Mouse (Mus musculus) stomach, embryonic 14.5 days (tissue): ENCODE results near the gene Tardbp. TPM values are rescaled to one million over a fixed set of nuclear protein-coding genes. Genes with fewer than 3 reads are reported as not detected.

Experiments used
- ATAC-seq: fragments of 200-750 bp; cut with Nextera tagmentation; 2 replicates; pipeline ENCODE4 v1.8.0; 2017; ENCODE audit warnings: low read depth, moderate TSS enrichment; ENCODE audit not compliant: insufficient number of reproducible peaks, insufficient read depth, low FRiP score
- H3K27ac ChIP-seq: fragments of 300-500 bp; sonication (generic); 2 replicates; pipeline ENCODE4 v1.5.1; 2014; ENCODE audit warnings: mild to moderate bottlenecking, low read length, moderate library complexity, mixed read lengths
- H3K27me3 ChIP-seq: fragments of 300-500 bp; sonication (generic); 2 replicates; pipeline ENCODE4 v1.6.1; 2014; ENCODE audit warnings: low read length, control low read depth, mixed read lengths; ENCODE audit not compliant: control insufficient read depth, insufficient read depth
- H3K36me3 ChIP-seq: fragments of 300-500 bp; sonication (generic); 2 replicates; pipeline ENCODE4 v1.6.1; 2014; ENCODE audit warnings: mild to moderate bottlenecking, control low read depth, low read length, moderate library complexity, mixed read lengths; ENCODE audit not compliant: control insufficient read depth, insufficient read depth
- H3K4me1 ChIP-seq: fragments of 300-500 bp; sonication (generic); 2 replicates; pipeline ENCODE4 v1.6.1; 2014; ENCODE audit warnings: low read length, control low read depth, mixed read lengths; ENCODE audit not compliant: control insufficient read depth, insufficient read depth
- H3K4me2 ChIP-seq: fragments of 300-500 bp; sonication (generic); replicated peaks from 2 replicates; pipeline ENCODE4 v1.6.1; 2014; ENCODE audit warnings: low read depth, low read length, control low read depth
- H3K4me3 ChIP-seq: fragments of 300-500 bp; sonication (generic); 2 replicates; pipeline ENCODE4 v1.5.1; 2014; ENCODE audit warnings: low read depth, low read length, control low read depth
- H3K9ac ChIP-seq: fragments of 300-500 bp; sonication (generic); replicated peaks from 2 replicates; pipeline ENCODE4 v1.6.1; 2014; ENCODE audit warnings: low read depth, mild to moderate bottlenecking, control low read depth, low read length, moderate library complexity, mixed read lengths
- H3K9me3 ChIP-seq: fragments of 300-500 bp; sonication (generic); 2 replicates; pipeline ENCODE4 v1.6.1; 2016; ENCODE audit warnings: low read depth, low read length, control low read depth; ENCODE audit not compliant: control insufficient read depth
- WGBS: fragments of 180-500 bp; shearing (Covaris S2); extraction: QIAGEN DNeasy Blood & Tissue Kit; methylation state at CpG from one replicate; pipeline ENCODE4 v1.1.7; 2014; 5-methylcytosine and 5-hydroxymethylcytosine counted together
- polyA plus RNA-seq: library from polyadenylated mRNA; unstranded; fragments of >200 nt; fragmentation: Nextera tagmentation; extraction: Ambion mirVana; gene quantifications from 2 replicates; pipeline ENCODE4 v1.2.1, GENCODE M21; 2014

Gene Tardbp
- polyA plus RNA-seq, 1 experiment from 2014 or later: 154 TPM

DNA sequence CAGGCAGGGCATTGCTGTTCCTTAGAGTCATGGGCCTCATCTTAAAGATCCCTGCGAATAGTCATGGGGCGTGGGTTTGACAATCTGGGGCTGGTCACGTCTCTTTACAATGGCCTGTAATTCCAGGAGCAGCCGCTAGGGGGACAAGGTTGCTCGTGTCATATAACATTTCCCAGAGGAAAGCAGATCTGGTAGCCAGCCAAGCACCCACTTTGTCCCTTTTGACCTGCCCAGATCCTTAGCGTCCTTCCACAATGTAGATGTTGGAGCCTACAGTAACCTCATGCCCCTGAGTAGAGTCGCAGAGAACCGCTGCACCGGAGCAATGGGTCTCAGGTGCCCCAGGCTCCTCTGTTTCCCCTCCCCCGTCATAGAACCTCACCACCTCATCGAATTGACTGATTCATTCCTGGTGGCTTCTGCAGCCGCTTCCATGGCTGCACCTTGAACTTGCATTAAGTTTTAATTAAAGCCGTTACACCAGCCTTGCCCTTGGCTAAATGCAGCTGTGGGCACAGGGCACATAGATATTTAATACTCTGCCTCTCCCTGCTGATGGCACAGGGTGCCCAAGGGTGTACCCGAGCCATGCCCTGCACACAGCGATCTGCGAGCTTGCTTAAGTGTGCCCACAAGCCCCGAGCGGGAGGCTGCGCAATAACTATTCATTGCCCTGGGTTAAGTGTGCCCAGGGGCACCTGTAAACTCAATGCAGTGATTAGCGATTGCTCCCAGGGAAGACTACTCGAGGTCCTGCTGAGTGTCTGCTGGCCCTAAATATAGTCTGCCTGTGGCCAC, 35.5 kb upstream of the Tardbp start:
- H3K4me1 ChIP-seq: no peaks in the 10 kb centered on the region
- no peak overlapping the region for H3K27ac ChIP-seq
- no peaks in the 10 kb centered on the region for H3K9me3 ChIP-seq
- no peaks in the 10 kb centered on the region for H3K36me3 ChIP-seq
- no peak for ATAC-seq
- H3K9ac ChIP-seq: no peak overlapping the region
- no peak overlapping the region for H3K4me3 ChIP-seq
- WGBS: 38% methylated on average over 21 of the region's 21 CpGs
- H3K27me3 ChIP-seq: no peaks in the 10 kb centered on the region
- H3K4me2 ChIP-seq: no peak overlapping the region

DNA sequence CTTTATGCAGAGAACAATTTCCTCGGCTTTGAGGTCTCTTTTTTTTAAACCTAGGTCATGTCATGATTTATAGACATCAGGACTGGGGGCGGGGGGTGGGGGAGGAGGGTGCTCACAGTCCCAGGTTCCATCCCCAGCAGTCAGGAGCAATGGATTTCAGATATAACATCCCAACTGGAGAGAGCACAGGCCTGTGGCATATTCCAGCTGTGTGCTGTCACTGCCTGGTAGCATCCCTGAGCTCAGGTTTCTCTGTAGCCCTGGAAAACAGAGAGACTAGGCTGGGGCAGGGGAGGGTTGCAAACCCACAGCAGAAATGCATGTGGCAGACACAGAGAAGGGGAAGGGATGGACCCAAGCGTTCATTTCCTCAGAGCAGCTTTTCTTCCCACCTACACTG, 33.4 kb upstream of the Tardbp start:
- H3K27ac ChIP-seq: no peak overlapping the region
- no peak overlapping the region for H3K4me2 ChIP-seq
- H3K36me3 ChIP-seq: no peaks in the 10 kb centered on the region
- no peak overlapping the region for H3K4me3 ChIP-seq
- ATAC-seq: no peak
- no peaks in the 10 kb centered on the region for H3K27me3 ChIP-seq
- 21% methylated on average over 3 of the region's 3 CpGs for WGBS
- peaks cover 3% of the 10 kb centered on the region; the same call in 1 of the 2 replicates for H3K4me1 ChIP-seq
- H3K9ac ChIP-seq: no peak overlapping the region
- H3K9me3 ChIP-seq: no peaks in the 10 kb centered on the region

DNA sequence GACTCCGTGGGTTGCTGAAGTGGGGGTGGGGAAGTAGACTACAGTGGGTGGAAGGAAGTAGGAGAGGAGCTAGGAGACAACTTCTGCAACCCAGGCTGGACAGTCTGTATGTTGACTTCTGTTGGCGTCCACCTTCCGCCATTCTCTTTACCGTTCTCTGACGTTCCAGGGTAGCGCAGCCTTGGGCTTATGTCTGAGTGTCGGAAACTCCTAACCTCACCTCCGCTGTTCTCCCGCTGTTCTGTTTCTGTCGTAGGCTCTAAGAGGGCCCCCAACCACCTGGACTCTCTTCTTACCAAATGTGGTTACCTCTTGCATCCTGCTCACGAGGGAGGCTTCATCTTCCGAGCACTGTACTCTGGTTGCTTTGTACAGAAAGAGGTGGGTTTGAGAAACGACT, 31.0 kb upstream of the Tardbp start:
- Histone ChIP-seq H3K4me2 (no peak overlapping the region), H3K27me3 (no peaks in the 10 kb centered on the region), H3K4me3 (no peak overlapping the region), H3K27ac (no peak overlapping the region), H3K9ac (no peak overlapping the region), H3K9me3 (0 out of 2 replicates have a peak, but pooled peaks cover 2% of the 10 kb centered on the region), H3K4me1 (peaks cover 3% of the 10 kb centered on the region; the same call in 1 of the 2 replicates), H3K36me3 (no peaks in the 10 kb centered on the region)
- ATAC-seq: no peak
- 85% methylated on average over 13 of the region's 13 CpGs for WGBS

DNA sequence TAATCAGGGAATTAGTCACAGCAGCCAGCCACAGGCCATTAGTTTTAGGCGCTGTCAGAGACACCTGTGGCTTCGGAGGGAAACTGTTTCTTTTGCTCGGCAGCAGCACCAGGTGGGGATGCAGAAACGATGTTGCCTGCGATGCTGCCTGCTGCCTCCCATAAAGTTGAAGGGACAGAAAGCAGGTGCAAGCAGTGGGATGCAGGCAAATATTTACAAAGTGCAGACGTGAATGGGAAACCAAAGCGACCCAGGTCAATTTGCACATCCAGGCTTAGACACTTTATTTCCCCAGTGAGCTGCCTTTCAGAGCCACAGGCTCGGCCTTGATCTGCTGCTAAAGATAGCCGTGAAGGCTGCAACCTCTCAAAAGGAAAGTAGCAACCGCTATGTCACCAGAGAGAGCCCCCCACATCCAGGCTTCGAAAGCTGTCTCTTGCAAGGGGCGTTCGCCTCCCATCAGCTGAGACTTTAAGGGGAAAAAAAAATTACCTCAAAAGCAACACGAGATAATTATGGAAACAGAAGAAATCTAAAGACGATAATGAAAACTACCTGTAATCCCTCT, 30.0 kb upstream of the Tardbp start:
- ATAC-seq: no peak

DNA sequence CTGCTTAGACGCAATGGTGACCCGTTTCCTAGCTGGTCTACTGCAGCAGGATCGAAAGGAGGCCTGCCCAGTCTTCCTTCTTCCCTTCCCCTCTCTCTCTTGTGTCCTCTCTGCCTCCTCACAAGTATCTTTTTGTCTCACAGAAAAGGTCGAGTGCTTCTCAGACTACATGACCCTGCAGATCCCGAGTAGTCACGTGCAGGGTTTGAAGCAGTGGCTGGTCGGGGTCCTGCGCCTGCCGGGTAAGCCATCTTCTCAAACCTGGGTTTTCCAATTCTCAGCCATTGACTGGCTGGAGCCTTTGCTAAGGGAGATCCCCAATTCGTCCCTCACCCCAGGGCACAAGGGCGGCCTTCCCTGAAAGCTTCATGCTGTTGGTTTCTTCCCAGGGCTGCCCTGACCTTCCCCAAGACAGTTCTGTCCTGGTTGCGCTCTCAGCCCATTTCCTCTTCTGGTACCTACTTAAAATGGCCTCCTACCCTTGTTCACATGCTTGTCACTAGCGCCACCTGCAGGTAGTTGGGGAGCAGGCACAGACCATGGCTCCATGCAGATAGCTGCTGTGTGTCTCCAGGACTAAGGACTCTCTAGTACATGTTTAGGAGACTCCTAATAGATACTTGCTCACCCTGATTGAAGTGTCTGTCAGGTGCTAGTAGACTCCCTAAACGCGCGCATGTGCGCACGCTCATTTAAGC, 28.0 kb upstream of the Tardbp start:
- no peak overlapping the region for H3K9ac ChIP-seq
- no peak overlapping the region for H3K27ac ChIP-seq
- no peaks in the 10 kb centered on the region for H3K36me3 ChIP-seq
- 0 out of 2 replicates have a peak, but pooled peaks cover 2% of the 10 kb centered on the region for H3K9me3 ChIP-seq
- ATAC-seq: no peak
- no peak overlapping the region for H3K4me3 ChIP-seq
- H3K4me2 ChIP-seq: no peak overlapping the region
- H3K4me1 ChIP-seq: peaks cover 3% of the 10 kb centered on the region; the same call in 1 of the 2 replicates
- WGBS: 85% methylated on average over 18 of the region's 18 CpGs
- H3K27me3 ChIP-seq: no peaks in the 10 kb centered on the region

More for the DNA sequence above, 30.0 kb upstream of the Tardbp start:
- 17% methylated on average over 15 of the region's 15 CpGs for WGBS
- no peak overlapping the region for H3K27ac ChIP-seq
- H3K4me1 ChIP-seq: peaks cover 3% of the 10 kb centered on the region; the same call in 1 of the 2 replicates
- H3K9me3 ChIP-seq: 0 out of 2 replicates have a peak, but pooled peaks cover 2% of the 10 kb centered on the region
- H3K36me3 ChIP-seq: no peaks in the 10 kb centered on the region
- H3K9ac ChIP-seq: no peak overlapping the region
- no peak overlapping the region for H3K4me2 ChIP-seq
- no peaks in the 10 kb centered on the region for H3K27me3 ChIP-seq
- no peak overlapping the region for H3K4me3 ChIP-seq

DNA sequence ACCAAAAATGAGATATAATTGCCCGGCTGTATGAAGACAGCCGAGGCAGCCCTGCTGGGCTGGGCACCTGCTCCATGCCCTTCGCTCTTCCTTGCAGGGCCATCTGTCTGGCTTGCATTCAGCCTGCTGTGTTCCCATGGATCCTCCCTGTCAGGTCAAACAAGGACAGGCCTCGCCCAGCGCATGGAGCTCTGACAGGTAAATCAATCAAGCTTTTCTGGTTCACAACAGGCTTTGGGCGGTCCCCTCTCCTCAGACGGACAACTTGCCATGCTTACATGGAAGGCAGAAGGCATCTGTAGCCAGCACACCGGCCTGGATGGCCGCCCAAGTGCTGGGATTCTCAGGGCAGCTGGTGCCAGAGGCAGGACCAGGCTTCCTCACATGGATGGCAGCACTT, 24.2 kb upstream of the Tardbp start:
- Histone ChIP-seq H3K9ac (no peak overlapping the region), H3K4me3 (no peak overlapping the region), H3K9me3 (0 out of 2 replicates have a peak, but pooled peaks cover 2% of the 10 kb centered on the region), H3K4me2 (no peak overlapping the region), H3K36me3 (no peaks in the 10 kb centered on the region), H3K27ac (no peak overlapping the region), H3K27me3 (no peaks in the 10 kb centered on the region), H3K4me1 (no peaks in the 10 kb centered on the region)
- ATAC-seq: 0 out of 2 replicates have a peak, but pooled peaks have one; percentile 20
- 40% methylated on average over 9 of the region's 9 CpGs for WGBS

DNA sequence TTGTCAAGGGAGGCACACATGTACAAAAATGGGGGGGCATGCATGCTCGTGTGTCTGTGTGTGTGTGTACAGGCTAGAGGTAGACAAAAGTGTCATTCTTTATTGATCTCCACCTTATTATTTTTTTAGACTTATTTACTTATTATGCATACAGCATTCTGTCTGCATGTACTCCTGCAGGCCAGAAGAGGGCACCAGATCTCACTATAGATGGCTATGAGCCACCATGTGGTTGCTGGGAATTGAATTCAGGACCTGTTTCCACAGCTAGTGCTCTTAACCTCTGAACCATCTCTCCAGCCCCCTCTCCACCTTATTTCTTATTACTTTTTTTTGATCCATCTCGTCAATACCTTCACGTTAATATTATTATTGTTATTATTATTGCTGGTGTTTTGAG, 22.5 kb upstream of the Tardbp start:
- H3K27ac ChIP-seq: no peak overlapping the region
- no peak for ATAC-seq

DNA sequence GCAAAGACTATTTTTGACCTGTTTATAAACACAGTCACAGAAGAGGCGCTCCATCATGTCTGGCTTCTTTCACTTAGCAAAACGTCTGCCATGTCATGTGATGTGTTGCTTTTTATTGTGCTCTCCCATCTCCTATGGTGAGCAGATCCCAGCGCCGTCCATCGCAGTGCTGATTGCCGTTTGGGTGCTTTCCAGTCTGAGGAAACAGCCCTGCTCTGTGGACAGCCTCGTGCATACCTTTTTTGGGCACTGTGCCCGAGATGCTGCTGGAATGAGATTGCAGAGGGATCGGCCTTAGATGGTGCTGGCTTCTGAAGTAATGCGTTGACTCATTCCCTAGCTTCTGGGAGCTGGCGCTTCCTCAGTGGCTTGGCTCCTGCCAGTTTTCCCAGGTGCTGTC, 19.8 kb upstream of the Tardbp start:
- ATAC-seq: peak; percentile 47; the same call in 1 of the 2 replicates
- Histone ChIP-seq H3K4me3 (no peak overlapping the region), H3K27ac (no peak overlapping the region), H3K4me1 (no peaks in the 10 kb centered on the region; the same call in 1 of the 2 replicates), H3K27me3 (no peaks in the 10 kb centered on the region), H3K36me3 (no peaks in the 10 kb centered on the region), H3K4me2 (no peak overlapping the region), H3K9me3 (no peaks in the 10 kb centered on the region), H3K9ac (no peak overlapping the region)
- WGBS: 43% methylated on average over 11 of the region's 11 CpGs

More for the DNA sequence above, 22.5 kb upstream of the Tardbp start:
- 64% methylated on average over 3 of the region's 3 CpGs for WGBS
- H3K4me2 ChIP-seq: no peak overlapping the region
- H3K4me3 ChIP-seq: no peak overlapping the region
- H3K9me3 ChIP-seq: 0 out of 2 replicates have a peak, but pooled peaks cover 2% of the 10 kb centered on the region
- no peaks in the 10 kb centered on the region for H3K27me3 ChIP-seq
- no peaks in the 10 kb centered on the region for H3K36me3 ChIP-seq
- no peak overlapping the region for H3K9ac ChIP-seq
- H3K4me1 ChIP-seq: no peaks in the 10 kb centered on the region
